Mouse (Mus musculus) testis, postnatal 10 days (tissue): ENCODE results near the gene Fgfr2.

ENCODE experiments used
- DNase-seq: peaks from one replicate; pipeline ENCODE4 v3.0.0; 2021; ENCODE audit warnings: low spot score

Fgfr2 gene

GRCm38 (mm10) chr7:131826811-131827210 lies 1296.3 kb downstream of the Fgfr2 start:
- DNase-seq: no peak

GRCm38 (mm10) chr7:131817976-131818375 lies 1305.2 kb downstream of the Fgfr2 start:
- DNase-seq: no peak

DNA sequence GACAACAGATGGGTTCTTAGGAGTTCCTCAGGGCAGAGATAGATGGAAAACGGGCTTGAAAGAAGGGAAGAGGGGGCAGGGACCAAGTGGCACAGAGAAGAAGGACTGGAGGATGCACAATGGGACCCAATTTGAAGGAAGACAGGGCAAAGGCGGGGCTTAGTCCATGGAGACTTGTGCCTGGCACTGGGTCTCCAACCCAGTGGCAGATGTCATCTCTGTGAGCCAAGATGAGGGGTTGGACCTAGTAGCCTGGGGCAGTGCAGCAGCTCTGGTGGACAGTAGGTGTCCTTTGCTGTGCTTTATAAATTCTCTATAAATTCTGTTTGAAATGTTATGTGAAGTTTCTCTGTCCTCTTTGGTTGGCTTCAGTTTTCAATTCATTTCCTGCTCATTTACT lies 1306.5 kb downstream of the Fgfr2 start:
- DNase-seq: no peak

- no peak for DNase-seq
Measured at GRCm38 (mm10) chr7:131812116-131812515, 1311.0 kb downstream of the Fgfr2 start.

DNA sequence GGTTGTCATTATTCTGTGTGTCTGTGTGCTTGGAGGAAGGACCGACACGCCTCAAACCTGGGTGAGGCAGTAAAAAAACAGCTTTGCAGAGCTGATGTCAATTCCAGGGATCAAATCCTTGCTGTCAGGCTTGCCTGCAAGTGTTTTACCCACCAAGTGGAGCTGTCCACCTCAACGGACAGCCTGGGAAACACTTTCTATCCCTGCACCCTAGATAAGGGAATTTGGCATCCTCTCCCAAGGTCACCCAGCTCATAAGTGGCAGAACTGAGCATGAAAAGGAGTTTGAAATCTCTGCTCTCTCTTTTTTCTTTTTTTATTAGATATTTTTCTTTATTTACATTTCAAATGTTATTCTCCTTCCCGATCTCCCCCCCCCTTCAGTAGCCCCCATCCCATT lies 1312.2 kb downstream of the Fgfr2 start:
- DNase-seq: no peak

GRCm38 (mm10) chr7:131809584-131810181 lies 1313.5 kb downstream of the Fgfr2 start:
- no peak for DNase-seq

- no peak for DNase-seq
Measured at GRCm38 (mm10) chr7:131807257-131807656, 1315.9 kb downstream of the Fgfr2 start.

DNA sequence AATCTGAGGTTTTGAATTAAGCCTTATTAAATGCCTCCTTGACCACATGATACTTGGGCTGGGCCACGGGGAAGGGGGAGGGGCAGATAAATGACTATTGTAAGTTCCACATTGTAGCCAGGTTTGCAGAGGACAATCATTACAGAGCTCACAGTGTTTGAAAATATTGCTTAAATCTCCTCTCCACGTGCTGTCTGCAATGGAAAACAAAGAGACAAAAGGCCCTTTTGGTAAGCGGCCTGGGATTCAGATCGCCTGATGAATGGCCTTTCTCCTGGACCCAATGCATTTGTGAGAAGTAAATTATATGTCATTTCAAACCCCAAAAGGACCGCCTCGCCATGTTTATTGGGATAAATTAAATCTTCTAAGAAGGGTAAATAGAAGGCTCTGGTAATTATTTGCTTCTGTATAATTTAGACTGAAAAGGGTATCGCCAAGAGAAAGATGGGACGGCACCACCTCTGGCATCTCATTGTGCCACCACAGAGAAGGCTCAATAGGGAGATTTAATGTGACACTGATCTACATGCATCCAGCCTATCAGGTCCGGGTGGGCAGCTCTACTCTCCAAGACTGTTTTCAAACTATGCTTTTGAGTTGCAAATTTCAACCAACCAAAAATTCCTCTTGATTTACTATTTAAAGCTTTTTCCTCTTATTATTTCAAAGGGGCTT lies 1317.5 kb downstream of the Fgfr2 start:
- no peak for DNase-seq

DNA sequence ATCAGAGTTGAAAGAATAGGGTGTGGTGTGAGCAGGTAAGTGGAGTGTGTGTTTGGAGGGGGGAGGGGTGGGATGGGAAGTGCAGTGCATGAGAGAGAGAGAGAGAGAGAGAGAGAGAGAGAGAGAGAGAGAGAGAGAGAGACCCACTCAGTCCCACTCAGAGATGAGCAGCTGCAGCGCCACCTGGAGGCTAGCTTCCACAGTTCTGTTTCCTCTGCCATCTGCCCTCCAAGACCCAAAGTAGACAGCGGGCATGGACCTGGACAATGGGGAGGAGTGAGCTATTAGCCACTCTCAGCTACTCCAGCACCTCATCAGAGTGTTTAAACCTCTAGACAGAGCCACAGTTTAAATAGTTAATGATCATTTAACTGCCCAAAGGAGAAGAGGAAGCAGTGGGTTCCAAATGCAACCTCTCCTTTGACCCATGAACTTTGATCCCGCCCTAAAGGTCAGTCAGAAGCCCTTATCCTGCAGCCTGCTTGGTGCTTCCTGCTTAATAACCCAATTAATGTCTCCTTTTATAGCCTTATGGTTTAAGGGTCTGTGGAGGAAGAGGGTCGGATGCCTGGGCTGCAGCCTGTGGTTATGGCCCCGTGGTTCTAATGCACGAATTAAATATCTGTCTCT lies 1322.6 kb downstream of the Fgfr2 start:
- peak; percentile 63 for DNase-seq

DNA sequence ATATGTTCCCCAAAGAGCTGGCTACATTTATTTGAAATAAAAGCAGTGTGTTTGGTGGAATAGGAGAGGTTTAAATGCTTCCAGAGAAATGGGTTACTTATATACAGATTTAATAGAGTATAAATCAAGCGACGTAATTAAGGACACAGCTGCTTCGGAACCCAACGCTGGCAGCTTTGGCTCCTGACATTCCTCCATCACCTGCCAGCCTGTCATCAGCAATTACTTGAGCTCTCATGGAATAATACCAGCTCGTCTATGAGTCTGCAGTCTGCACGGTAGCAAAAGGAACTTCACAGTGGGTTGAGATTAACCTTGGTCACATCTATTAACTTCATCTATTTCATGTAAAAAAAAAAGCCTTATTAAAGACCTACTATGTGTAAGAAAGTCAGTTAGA lies 1326.0 kb downstream of the Fgfr2 start:
- no peak for DNase-seq

GRCm38 (mm10) chr7:131788595-131789206 lies 1334.4 kb downstream of the Fgfr2 start:
- DNase-seq: no peak

GRCm38 (mm10) chr7:131785721-131786120 lies 1337.4 kb downstream of the Fgfr2 start:
- no peak for DNase-seq

- DNase-seq: no peak
Measured at GRCm38 (mm10) chr7:131778271-131778985, 1344.7 kb downstream of the Fgfr2 start.

DNA sequence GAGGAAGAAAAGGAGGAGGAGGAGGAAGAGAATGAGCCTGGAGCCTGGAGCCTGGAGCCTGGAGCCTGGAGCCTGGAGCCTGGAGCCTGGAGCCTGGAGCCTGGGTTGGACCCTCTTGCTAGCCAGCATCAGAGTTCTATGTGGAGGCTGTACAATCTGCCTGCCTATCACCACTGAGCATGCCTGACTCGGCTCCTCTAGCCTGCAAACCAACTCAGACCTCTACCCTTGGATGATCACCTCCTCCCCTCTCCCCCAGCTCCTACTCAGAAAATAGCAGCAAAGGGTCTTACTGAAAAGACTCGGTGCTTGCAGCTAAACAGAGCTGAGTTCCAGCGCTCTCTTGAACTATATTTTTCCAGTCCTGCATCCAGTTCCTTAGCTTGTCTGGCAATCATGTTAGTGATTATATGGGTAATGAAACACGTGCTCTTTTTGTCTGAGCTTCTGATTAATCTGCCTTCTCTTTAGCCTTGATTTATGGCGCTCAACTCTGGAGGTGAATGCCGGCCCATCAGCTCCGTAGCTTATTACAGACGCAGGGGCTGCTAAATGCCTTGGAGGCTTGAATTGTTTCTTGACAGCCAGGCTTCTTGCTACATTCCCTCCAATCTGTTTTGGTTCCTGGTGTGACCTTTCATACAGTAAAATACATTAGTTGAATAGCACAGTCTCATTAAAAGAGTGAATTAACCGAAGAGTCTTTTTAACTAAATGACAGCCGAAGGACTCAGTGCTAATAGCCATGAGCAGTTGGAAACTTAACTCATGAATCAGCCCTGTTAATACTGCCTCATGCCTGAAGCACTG lies 1345.5 kb downstream of the Fgfr2 start:
- DNase-seq: no peak

DNA sequence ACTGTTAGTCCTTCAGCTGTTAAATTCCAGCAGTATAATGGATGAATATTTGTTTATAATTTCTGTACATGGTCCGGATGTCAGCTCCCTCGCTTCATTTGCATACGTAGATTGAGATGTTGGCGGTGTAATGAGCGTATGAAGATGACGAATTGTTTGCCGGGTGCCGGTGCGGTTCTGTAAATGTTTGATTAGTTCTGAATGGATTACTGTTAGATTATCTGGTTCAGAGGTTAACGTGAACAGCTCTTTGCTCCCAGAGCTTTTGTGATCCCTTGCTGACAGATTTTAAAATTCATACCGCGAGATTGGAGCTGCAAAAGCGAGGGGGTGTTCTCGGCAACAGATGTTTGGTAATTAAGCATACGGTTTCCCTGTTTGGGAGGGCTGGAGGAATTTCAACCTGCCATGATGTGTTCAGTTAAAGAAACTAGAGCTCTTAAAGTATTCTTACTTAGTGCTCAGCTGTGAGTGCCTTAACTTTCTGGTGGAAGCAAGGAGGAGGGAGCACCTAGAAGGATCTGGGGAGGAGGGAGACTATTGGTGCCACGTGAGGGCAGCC lies 1346.9 kb downstream of the Fgfr2 start:
- DNase-seq: no peak

DNA sequence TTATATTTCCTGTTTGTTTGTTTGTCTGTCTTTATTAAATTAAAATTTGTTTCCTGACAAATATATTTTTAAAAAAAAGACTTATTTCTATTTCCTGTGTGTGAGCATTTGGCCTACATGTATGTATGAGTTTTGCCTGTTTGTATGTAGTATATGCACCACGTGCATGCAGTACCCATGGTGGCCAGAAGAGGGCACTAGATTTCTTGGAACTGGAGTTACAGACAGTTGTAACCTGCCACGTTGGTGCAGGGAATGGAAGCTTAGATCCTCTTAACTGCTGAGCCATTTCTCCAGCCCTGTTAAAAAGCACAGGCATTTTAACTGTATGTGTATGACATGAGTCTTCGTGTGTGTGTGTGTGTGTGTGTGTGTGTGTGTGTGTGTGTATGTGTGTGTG lies 1365.2 kb downstream of the Fgfr2 start:
- DNase-seq: peak; percentile 57

- DNase-seq: no peak
Measured at GRCm38 (mm10) chr7:131747152-131748010, 1375.8 kb downstream of the Fgfr2 start.

- no peak for DNase-seq
Measured at GRCm38 (mm10) chr7:131746752-131747151, 1376.4 kb downstream of the Fgfr2 start.

DNA sequence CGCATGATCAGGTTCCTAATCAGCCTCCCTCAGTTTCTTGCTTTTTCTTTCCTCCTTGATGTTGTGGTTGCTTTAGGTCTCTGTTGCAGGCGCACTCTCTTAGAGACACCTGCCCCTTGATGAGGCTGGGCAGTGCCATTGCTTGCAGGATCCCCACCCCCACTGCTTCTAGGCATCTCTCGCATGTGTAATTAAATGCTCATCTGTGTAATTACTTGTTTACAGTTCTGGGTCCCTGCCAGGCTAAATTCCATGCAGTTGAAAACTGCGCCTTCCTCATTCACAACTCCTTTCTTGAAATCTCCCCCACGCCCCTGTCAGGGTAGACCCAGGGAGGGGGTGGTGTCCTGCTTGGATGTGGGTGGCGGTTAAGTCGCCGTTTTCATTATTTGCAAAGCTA lies 1380.0 kb downstream of the Fgfr2 start:
- no peak for DNase-seq
